Mouse (Mus musculus): ENCODE measurements around the gene C1qtnf4. TPM values are rescaled to one million over a fixed set of nuclear protein-coding genes. Genes with fewer than 3 reads are reported as not detected.

The C1qtnf4 gene
- polyA plus RNA-seq, 1 experiment from 2014 or later = 137 TPM

DNA sequence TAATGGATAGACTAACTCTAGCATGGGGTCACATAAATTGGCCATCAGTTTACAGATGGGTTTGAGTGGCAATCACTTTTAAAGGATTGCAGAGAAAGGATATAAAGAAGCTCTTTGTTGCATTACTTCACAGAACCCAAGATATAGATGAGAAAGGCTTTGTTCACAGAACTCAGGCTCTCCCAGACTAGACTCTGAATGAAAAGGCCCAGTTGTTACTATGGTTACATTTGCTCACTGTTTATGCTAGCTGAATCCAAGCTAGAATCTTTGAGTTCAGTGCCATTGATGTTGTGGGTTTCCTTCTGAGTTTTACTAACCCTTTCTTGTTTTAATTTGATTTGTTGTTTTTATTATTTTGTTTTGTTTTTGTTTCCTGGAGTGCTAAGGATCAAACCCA lies 21.5 kb upstream of the C1qtnf4 start:
- no peaks in the 10 kb centered on the region for H3K4me1 ChIP-seq
- no peak overlapping the region for H3K9ac ChIP-seq
- no peaks in the 10 kb centered on the region for H3K9me3 ChIP-seq
- H3K36me3 ChIP-seq (replicated peaks) = peaks cover 40% of the 10 kb centered on the region
- 0 out of 2 replicates have a peak overlapping the region, but pooled peaks have one; percentile 20 for H3K27ac ChIP-seq
- H3K4me3 ChIP-seq = no peak overlapping the region
- H3K4me2 ChIP-seq = no peak overlapping the region
- peak; percentile 54; the same call in 1 of the 2 replicates for ATAC-seq (replicated peaks)
- no peaks in the 10 kb centered on the region for H3K27me3 ChIP-seq (replicated peaks)

DNA sequence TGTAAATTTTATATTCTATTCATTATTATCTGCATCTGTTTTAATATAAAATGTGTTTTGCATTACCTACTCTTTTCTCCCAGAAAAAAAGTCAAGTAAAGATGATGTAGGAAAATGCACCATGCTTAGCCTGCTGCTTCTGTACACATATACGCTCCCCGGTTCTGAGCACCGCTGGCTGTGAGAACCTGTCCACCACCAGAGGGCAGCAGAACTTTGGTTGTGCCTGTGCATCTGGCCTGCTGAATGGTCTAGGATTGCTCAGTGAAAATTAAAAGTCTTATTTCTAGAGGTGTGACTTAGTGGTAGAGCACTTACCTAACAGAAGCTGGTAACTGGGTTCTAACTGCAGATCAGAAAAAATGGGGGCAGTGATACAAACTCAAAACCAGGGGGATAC lies 19.1 kb upstream of the C1qtnf4 start:
- H3K4me2 ChIP-seq = no peak overlapping the region
- H3K9me3 ChIP-seq = no peaks in the 10 kb centered on the region
- no peak overlapping the region for H3K4me3 ChIP-seq
- no peaks in the 10 kb centered on the region for H3K27me3 ChIP-seq (replicated peaks)
- no peaks in the 10 kb centered on the region for H3K4me1 ChIP-seq
- no peak overlapping the region for H3K9ac ChIP-seq
- ATAC-seq (replicated peaks) = peak; percentile 95
- H3K27ac ChIP-seq = no peak overlapping the region
- H3K36me3 ChIP-seq (replicated peaks) = peaks cover 22% of the 10 kb centered on the region
- WGBS = 25% methylated on average over 3 of the region's 3 CpGs

DNA sequence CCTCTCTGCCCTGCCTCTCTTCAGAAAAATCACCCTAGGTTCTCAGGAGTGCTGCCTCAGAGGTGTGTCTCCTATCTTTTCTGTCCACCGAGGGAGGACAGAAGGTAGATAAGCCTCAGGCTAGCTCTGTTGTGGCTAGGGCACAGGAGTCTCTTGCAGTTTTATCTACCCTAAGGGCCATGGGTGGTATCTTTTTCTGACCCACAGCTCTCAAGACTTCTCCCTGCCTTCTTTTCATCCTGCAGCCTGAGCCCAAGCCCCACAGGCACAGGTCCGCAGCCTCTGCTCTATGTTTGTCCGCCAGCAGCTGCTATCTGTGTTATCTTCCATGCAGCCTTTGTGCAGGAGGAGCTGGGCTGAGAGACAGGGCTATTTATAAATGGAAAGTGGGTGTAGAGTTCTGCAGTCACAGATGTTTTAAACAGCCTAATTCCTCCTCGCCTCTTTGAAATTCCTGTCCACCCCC lies 15.5 kb upstream of the C1qtnf4 start:
- Histone ChIP-seq H3K4me3 (no peak overlapping the region), H3K27me3 (replicated peaks) (no peaks in the 10 kb centered on the region), H3K27ac (0 out of 2 replicates have a peak overlapping the region, but pooled peaks have one; percentile 9), H3K36me3 (replicated peaks) (peaks cover 10% of the 10 kb centered on the region), H3K9ac (no peak overlapping the region), H3K4me2 (no peak overlapping the region), H3K4me1 (no peaks in the 10 kb centered on the region), H3K9me3 (no peaks in the 10 kb centered on the region)
- WGBS = 58% methylated on average over 4 of the region's 4 CpGs
- no peak for ATAC-seq (replicated peaks)

DNA sequence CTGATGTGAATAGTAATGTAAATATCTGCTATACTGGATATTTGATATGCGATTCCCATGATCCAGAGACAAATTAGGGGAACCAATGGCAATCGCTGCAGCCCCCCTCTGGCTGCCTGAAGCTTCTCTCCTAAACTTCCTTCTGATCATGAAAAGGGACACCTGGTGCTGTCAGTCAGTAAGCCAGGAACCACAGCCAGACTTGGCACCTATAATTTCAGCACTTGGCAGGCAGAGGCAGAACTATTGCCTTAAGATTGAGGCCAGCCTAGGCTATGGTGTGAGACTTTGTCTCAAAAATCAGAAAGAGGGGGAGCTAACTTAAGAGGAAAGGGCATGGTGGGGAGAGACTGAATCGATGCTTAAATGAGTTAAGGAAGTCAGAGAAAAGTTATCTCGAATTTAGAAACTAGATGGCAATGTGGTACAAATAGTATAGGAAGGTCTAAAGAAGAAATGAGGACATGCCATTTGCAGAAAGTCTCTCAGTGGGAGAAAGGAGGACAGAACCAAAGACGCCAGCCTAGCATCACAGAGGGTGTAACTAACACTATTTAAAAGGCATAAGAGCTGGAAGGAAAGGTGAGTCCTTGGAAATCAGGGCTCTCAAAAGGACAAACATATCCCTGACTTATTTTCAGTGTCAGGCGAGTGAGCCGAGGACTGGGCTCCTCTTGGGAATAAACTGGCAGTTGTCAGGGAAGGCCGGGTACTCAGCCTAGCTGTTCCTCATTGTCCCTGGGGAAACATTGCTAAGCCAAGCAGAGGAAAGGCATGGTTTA lies 14.3 kb upstream of the C1qtnf4 start:
- Histone ChIP-seq H3K4me1 (no peaks in the 10 kb centered on the region), H3K36me3 (replicated peaks) (no peaks in the 10 kb centered on the region; the same call in 1 of the 2 replicates), H3K9ac (no peak overlapping the region), H3K4me3 (no peak overlapping the region), H3K27me3 (replicated peaks) (no peaks in the 10 kb centered on the region), H3K4me2 (no peak overlapping the region), H3K27ac (no peak overlapping the region), H3K9me3 (no peaks in the 10 kb centered on the region)
- WGBS = 65% methylated on average over 8 of the region's 8 CpGs
- no peak for ATAC-seq (replicated peaks)

DNA sequence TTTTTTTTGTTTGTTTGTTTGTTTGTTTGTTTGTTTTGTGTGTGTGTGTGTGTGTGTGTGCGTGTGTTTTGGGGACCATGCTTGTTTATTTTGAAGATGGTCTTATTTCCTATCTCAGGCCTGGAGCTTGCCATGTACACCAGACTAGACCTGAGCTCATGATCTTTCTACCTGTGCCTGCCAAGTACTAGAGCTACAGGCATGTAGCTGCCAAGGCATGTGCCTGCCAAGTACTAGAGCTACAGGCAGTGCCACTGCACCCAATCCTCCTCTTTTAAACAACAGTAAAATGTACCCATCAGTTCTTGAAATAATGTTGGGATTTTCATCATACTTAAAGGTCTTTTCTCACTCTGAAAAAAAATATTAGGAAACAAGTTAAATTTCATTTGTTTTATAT lies 11.6 kb upstream of the C1qtnf4 start:
- Histone ChIP-seq H3K9me3 (no peaks in the 10 kb centered on the region), H3K4me3 (no peak overlapping the region), H3K9ac (no peak overlapping the region), H3K27me3 (replicated peaks) (no peaks in the 10 kb centered on the region), H3K4me1 (no peaks in the 10 kb centered on the region), H3K4me2 (no peak overlapping the region), H3K27ac (no peak overlapping the region), H3K36me3 (replicated peaks) (no peaks in the 10 kb centered on the region)
- 93% methylated on average over 1 of the region's 1 CpGs for WGBS
- ATAC-seq (replicated peaks) = no peak

DNA sequence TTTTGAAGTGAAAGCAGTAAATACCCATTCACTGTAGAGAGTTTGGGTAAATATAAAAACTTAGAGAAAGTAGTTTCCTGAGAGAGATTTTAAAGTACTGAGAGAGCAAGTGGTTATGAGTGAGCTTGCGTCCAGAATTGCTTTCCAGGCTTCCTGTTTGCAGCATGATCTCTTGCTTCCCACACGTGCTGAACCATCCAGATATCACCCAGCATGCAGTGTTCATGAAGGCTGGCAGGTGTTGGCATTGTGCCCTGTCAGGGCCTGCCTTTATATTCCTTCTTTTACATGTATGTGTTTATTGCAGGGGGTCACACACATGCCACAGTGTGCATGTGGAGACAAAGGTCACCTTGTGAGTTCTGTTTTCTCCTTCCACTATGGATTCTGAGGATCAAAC lies 10.4 kb upstream of the C1qtnf4 start:
- WGBS = 74% methylated on average over 2 of the region's 2 CpGs
- H3K4me2 ChIP-seq = no peak overlapping the region
- H3K4me1 ChIP-seq = peaks cover 9% of the 10 kb centered on the region
- ATAC-seq (replicated peaks) = no peak
- H3K36me3 ChIP-seq (replicated peaks) = no peaks in the 10 kb centered on the region
- H3K4me3 ChIP-seq = no peak overlapping the region
- H3K27me3 ChIP-seq (replicated peaks) = no peaks in the 10 kb centered on the region
- no peaks in the 10 kb centered on the region for H3K9me3 ChIP-seq
- no peak overlapping the region for H3K27ac ChIP-seq
- no peak overlapping the region for H3K9ac ChIP-seq

DNA sequence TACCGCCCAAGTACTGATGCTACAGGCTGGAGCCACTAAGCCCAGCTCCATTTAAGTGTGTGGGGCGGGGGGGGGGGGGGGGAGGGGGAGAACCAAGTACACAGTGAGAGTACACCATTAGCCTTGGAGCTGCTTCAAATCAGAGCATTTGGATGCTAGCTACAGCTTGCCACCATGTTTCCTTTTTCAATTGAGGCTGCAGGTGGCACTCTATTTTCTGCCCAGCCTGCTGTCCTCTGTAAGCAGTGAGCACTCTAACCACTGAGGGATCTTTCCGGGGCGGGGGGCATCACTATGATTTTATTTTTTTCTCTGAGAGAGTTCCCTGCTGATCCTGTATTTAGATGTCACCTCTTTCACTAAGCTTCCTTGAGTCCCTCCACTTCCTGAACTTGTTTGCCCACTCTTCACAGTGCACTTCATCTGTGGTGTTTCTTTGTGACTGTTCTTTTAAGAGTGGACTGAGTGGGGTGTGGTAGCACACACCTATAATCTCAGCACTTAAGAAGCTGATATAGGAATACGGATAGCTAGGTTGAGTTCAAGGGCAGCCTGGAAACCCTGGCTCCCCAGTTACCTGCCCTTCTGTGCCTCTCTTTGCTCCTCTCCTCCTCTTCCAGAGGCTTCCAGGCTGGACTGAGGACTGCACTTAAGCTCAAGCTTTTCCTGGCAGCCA lies 7.9 kb upstream of the C1qtnf4 start:
- Histone ChIP-seq H3K9ac (no peak overlapping the region), H3K27me3 (replicated peaks) (no peaks in the 10 kb centered on the region), H3K4me1 (peaks cover 16% of the 10 kb centered on the region), H3K27ac (no peak overlapping the region), H3K9me3 (no peaks in the 10 kb centered on the region), H3K36me3 (replicated peaks) (no peaks in the 10 kb centered on the region), H3K4me3 (no peak overlapping the region), H3K4me2 (no peak overlapping the region)
- no peak for ATAC-seq (replicated peaks)
- WGBS = 60% methylated on average over 5 of the region's 5 CpGs

DNA sequence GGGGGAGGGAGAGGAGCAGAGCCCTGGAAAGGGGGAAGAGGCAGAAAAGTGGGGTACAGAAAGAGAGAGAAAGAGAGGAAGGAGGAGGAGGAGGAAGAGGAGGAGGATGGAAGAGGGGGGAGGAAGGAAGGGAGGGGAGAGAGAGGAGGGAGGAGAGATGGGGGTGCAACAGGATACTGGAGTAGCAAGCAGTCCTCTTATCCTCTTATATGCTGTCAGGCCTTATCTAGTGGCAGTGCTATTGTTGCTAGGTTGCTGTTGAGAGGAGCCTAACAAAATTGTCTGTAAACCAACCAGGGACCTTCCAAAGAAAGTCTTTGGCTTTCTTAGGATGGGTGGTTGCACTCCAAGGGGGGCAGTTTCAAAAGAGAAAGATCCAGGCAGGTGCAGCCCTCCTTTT lies 6.2 kb upstream of the C1qtnf4 start:
- H3K9ac ChIP-seq = no peak overlapping the region
- H3K4me2 ChIP-seq = no peak overlapping the region
- no peak for ATAC-seq (replicated peaks)
- H3K9me3 ChIP-seq = no peaks in the 10 kb centered on the region
- no peaks in the 10 kb centered on the region for H3K27me3 ChIP-seq (replicated peaks)
- H3K36me3 ChIP-seq (replicated peaks) = no peaks in the 10 kb centered on the region
- H3K4me3 ChIP-seq = no peak overlapping the region
- peaks cover 23% of the 10 kb centered on the region for H3K4me1 ChIP-seq
- no peak overlapping the region for H3K27ac ChIP-seq

DNA sequence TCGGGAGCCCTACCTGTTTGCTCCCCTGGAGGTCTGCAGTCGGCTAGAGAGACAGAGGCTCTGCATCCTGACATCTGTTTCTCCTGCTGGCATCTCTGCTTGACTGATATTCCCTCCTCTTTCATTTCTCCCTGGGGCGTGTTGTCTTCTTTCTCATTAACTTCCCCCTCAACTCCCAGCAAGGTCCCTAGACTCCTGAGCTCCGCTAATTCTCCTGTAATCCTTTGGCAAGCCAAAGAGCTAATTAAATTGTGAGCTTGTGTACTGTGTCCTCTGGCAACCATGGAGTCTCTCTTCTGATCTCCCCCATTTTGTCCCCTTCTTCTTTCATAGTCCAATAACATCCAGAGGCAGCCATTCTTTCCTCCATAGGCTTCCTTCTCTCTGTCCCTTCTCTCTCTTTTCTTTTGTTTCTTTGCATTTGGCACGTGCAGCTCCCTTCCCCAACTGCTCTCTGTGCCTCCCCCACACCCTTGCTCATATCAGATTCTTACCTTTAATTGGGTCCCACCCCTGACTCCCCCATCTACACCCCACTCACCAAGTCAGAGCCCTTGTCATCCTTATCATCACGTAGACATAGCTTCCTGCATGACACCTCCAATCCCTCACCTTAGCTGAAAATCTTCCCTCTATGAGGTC lies 5.4 kb upstream of the C1qtnf4 start:
- peak overlapping the region; percentile 3; the same call in 1 of the 2 replicates for H3K4me2 ChIP-seq
- H3K9me3 ChIP-seq = no peaks in the 10 kb centered on the region
- no peak overlapping the region for H3K4me3 ChIP-seq
- ATAC-seq (replicated peaks) = no peak
- no peak overlapping the region for H3K9ac ChIP-seq
- 9% methylated on average over 6 of the region's 6 CpGs for WGBS
- peaks cover 26% of the 10 kb centered on the region for H3K4me1 ChIP-seq
- H3K36me3 ChIP-seq (replicated peaks) = no peaks in the 10 kb centered on the region
- H3K27ac ChIP-seq = peak overlapping the region; percentile 55
- no peaks in the 10 kb centered on the region for H3K27me3 ChIP-seq (replicated peaks)

DNA sequence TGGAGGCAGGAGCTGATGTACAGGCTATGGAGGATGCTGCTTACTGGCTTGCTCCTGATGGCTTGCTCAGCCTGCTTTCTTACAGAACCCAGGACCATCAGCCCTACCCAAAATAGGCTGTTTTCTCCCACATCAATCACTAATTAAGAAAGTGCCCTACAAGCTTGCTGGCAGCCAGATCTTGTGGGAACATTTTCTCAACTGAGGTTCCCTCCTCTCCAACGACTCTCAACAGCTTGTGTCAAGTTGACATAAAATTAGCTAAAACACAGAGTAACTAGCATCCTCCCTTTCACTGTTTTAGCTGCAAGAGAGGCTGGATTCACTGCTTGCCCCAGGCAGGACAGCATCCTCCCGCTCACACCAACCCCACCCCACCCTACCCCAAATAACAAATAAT lies 3.8 kb upstream of the C1qtnf4 start:
- H3K4me1 ChIP-seq = peaks cover 28% of the 10 kb centered on the region
- H3K4me3 ChIP-seq = no peak overlapping the region
- no peak overlapping the region for H3K9ac ChIP-seq
- ATAC-seq (replicated peaks) = no peak
- H3K4me2 ChIP-seq = no peak overlapping the region
- no peak overlapping the region for H3K27ac ChIP-seq
- 88% methylated on average over 2 of the region's 2 CpGs for WGBS
- no peaks in the 10 kb centered on the region for H3K27me3 ChIP-seq (replicated peaks)
- H3K9me3 ChIP-seq = no peaks in the 10 kb centered on the region
- H3K36me3 ChIP-seq (replicated peaks) = no peaks in the 10 kb centered on the region

DNA sequence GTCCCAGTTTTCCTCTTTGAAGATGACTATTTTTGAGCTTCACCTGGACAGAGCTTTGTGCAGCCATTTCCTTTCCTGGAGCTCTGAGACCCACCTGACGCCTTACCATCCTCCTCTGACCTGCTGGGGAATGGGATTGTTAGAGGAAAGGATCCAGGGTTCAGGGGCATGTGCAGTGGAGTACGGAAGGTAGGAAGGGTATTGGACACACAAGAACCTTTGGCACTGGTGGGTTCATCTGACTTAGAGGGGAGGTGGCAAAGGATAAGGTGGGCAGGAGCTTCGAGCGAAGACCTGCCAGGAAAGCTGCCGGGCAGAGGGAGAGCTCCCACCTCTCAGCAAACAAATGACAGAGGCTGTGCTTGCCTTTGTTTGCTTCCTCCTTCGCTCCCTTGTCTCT lies 776 bp downstream of the C1qtnf4 start:
- Histone ChIP-seq H3K4me1 (peaks cover 52% of the 10 kb centered on the region), H3K4me3 (peak overlapping the region; percentile 93), H3K9me3 (no peaks in the 10 kb centered on the region), H3K36me3 (replicated peaks) (no peaks in the 10 kb centered on the region), H3K27ac (peak overlapping the region; percentile 97), H3K27me3 (replicated peaks) (peaks cover 11% of the 10 kb centered on the region), H3K4me2 (peak overlapping the region; percentile 79), H3K9ac (peak overlapping the region; percentile 95)
- no peak for ATAC-seq (replicated peaks)
- 7% methylated on average over 6 of the region's 6 CpGs for WGBS

DNA sequence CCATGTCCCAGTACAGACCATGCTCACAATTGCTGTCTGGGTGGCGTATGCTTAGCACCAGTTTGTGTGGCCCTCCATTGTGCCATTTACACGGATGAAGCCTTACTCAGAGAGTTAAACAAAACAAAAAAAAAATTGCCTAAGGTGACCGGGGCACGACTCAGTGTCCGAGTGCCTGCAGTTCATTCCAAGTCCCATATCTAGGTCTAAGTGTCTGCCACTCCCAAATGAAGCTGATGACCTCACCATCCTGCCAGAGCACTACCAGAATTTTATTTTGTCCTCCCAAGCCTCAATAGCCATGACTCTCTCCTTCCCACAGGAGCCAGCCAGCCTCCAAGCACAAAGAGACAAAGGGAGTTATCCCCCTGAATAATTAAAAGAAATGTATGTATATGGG lies 2.0 kb downstream of the C1qtnf4 start:
- peak overlapping the region; percentile 95; the same call in 1 of the 2 replicates for H3K9ac ChIP-seq
- no peaks in the 10 kb centered on the region; the same call in 1 of the 2 replicates for H3K36me3 ChIP-seq (replicated peaks)
- no peaks in the 10 kb centered on the region for H3K9me3 ChIP-seq
- ATAC-seq (replicated peaks) = no peak
- H3K27ac ChIP-seq = peak overlapping the region; percentile 97; the same call in 1 of the 2 replicates
- H3K4me2 ChIP-seq = peak overlapping the region; percentile 79
- H3K4me3 ChIP-seq = peak overlapping the region; percentile 93
- peaks cover 57% of the 10 kb centered on the region for H3K4me1 ChIP-seq
- WGBS = 62% methylated on average over 5 of the region's 5 CpGs
- H3K27me3 ChIP-seq (replicated peaks) = peaks cover 11% of the 10 kb centered on the region
